Mouse (Mus musculus) 3134 (cell line): ENCODE measurements around the gene Sugt1.

Experiments used
- DNase-seq: peaks from one replicate; pipeline ENCODE4 v3.0.0-alpha.2; 2011; ENCODE audit warnings: low spot score; ENCODE audit not compliant: insufficient read length; ENCODE audit errors: extremely low read depth

The Sugt1 gene

GRCm38 (mm10) chr14:79606392-79606791 lies 18.9 kb downstream of the Sugt1 start:
- no peak for DNase-seq

- DNase-seq: no peak
Measured at GRCm38 (mm10) chr14:79606867-79607266, 19.4 kb downstream of the Sugt1 start.

DNA sequence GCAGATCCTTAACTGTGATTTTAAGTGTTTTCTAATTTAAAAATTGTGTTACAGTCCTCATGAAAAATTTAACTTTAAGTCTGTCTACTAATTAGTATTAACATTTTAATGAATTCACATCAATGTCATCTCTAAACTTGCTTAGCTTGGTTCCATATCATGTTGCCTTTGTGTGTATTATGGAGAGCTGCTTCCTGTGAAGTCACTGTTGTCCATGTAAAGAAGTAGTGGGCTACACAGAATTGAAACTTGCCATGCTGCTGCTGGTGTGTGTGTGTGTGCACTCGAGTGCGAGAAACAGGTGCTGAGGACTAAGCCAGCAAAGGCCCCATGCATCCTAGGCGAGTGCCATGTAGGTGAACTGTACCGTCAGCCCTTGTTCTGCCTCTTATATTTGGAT lies 19.9 kb downstream of the Sugt1 start:
- DNase-seq: no peak

- DNase-seq: no peak
Measured at GRCm38 (mm10) chr14:79608286-79608685, 20.8 kb downstream of the Sugt1 start.

DNA sequence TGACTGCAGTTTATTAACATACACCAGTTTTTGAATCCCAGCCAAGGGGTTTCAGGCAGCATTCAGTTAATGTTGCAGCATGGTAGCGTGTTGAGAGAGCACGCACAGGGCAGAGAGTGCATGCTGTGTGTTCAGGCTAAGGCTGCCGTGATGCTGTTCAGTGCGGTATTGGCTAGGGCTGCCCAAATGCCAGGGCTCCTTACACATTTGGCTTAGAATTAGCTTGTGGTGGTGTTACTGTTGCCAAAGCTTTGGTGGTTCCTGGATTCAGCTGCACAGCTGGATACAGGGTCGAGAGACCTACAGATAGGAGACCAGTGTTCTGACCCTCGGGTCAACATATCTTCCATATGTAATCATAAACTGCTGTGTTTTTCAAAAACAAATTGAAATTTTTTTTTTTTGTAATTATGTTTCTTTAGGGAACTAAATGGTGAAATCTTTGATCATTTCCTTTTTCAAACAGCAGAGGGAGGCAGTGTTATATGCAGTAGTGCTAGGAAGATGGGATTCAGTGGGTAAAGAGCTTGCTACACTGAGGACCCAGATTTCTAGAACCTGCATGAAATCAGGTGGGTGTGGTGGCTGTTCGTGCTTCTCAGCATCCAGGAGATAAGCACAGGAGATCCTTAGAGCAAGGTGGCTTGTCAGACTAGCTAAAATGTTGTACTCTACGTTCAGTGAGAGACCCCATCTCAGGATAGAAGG lies 29.8 kb downstream of the Sugt1 start:
- DNase-seq: no peak

DNA sequence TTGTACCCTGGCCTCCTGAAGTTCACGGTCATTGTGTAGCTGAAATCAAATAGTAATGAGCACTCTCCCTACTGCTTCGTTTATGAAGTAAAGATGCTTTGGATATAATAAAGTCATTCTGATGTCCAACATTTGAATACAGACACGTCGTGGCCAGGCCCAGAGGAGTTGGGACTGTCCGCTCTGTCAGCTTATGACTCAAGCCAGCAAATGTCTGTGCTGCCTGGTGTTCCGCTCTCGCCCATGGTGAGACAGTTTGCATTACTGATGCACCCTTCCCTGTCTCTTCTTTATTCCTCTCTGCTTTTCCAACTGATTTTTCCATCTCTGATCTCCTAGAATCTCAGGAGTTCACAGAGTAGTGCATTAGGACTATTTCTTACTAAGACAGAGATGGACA lies 32.3 kb downstream of the Sugt1 start:
- DNase-seq: no peak

DNA sequence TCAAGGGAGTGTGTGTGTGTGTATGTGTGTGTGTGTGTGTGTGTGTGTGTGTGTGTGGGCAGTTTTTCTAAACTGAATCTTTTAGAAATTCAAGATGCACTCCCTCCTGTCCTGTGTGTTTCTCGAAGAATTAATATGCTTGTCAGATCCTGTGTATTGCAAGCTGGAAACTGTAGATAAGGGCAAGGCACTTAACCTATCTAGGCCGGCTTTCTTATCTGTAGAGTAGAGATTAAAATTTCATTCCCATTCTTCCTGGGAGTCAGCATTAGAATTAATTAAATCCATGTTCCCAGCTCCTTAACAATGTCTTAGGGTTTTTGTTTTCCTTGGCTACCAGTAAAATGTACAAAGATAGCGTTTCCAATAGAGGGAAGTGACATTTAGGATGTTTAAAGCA lies 33.7 kb downstream of the Sugt1 start:
- DNase-seq: no peak

DNA sequence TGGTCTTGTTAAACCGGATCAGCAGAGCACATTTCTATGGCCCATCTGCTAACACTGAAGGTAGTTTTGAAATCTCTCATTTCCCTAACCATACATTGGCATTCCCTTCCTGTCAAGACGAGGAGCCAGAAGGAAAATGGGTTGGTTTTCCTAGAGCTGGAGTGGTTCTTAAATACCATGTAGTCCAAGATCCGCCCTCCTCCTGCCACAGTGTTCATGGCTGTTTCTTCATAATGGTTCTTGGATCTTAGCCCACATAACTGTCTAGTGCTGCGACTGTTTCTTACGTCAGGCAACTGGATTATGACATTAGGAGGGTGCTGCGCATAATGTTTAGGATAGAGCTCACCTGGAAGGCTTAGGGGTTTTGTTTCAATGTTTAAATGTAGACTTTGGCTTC lies 44.8 kb downstream of the Sugt1 start:
- no peak for DNase-seq

DNA sequence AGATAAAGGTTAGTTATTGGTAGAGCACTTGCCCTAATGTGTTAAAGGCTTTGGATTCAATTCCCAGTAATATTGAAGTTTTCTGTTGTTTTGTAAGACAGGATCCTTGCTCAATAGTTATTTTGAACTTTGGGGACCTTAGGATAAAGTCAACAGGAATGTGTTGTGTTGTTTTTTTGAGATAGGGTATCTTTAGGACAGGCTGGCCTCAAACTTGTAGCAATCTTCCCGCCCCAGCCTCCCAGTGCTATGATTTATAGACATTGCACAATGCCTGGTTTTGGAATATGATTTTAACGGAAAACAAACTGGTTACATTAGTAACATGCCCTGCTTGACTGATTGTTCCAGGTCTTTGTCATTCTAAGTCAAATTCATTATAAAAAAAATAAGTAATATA lies 45.7 kb downstream of the Sugt1 start:
- DNase-seq: no peak

DNA sequence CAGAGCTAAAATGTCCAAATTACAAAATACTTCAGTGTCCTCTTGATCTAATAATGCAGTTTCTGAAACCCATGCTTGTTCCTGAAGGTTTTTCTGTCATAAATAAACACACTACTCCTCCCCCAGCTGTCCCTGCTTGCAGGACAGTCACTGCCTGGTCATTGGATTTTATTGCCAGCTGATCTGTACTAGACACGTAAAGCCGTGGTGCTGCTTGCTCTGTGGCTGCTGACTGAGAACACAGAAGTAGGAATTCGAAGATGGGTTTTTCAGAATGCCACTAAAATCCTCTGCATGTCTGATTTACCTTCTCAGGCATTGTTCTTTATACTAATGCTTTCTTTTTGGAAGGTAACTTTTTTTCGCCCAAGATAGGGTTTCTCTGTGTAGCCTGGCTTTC lies 49.3 kb downstream of the Sugt1 start:
- no peak for DNase-seq

- no peak for DNase-seq
Measured at GRCm38 (mm10) chr14:79642063-79642462, 54.6 kb downstream of the Sugt1 start.

GRCm38 (mm10) chr14:79645378-79645777 lies 57.9 kb downstream of the Sugt1 start:
- DNase-seq: no peak

- no peak for DNase-seq
Measured at GRCm38 (mm10) chr14:79649680-79650079, 62.2 kb downstream of the Sugt1 start.

DNA sequence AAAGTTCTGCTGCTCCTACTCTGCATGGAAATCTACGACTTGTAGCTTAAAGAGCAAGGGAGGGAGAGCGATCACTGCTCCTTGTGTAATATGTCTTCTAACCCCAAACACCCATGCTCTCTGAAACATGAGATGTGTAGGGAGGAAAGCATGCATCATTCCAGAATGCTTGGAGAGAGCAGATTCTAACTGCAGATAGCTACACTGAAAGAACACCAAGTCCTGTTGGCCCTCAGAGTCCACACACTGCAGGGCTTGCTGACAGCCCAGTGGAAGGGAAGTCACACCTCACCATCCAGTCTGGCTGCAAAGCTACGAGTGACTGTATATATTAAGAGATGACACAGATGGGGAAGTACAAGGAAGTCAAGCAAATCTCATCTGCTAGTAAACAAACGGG lies 65.2 kb downstream of the Sugt1 start:
- DNase-seq: no peak

DNA sequence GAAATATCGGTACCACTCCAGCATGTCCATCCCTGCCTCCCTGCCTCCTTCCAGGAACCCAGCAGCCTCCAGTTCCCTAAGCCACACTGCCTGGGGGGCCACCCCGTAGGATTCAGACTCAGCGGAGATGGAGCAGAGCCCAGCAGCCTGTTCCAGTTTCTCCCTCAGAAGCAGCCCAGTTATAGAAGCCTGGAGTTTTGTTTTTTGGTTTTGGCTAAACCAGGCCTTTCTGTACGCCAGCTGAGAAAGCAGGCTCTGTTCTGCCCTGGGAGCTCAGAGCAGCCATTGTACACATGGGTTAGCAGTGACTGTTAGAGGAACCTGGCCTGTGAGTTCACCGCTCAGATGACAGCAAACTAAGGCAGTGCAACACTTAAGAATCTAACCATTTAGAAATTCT lies 70.8 kb downstream of the Sugt1 start:
- no peak for DNase-seq

DNA sequence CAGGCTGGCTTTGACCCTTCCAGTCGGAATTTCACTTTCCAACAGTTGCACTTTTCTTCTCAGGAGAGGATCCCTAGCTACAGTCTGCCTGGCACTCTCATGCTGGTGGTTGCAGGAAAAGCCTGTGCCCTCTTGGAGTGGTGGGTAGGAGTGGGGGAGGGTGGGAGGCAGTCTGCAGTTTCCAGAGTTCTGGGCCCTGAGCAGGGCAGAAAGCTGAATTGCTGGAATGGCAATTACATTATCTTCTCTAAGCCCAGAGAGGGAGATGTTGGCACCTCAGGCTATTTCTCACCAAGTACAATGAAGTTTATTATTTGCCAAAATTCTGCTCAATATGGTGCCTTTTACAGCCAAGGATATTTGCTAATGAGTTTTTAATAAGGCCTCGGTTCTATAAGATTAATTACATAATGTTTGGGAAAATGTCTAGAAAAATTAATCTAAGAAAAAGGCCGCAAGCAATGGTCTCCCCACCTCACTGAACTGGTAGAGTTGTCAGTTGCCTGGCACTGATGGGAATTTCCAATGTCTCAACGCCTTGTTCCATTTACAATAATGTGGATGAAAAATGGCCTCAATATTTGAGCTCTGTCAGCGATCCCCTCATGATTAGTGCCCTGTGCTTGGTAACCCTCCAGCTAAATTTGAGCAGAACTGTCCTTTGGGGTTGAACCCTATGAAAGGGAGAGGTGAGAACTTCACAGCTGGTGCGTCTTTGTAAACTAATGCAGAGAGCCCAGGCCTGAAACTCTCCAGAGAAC lies 71.4 kb downstream of the Sugt1 start:
- no peak for DNase-seq

DNA sequence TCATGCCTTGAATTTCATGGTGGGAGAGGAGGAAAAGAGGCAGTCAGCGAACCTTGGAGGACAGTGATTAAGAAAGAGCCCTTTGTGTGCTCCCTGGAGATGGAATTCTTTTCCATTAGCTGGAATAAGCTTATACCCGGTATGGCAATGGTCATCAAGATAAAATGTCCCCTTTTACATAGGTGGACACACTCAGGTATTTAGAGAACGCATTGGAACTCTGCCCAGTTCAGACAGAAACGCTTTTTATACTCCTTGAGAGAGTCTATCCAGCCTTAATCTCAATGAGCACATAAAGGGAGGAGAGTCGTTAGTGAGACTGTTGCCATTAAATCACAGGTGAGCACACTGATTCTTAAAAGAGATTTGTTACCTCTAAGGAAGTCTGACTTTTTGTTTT lies 73.0 kb downstream of the Sugt1 start:
- DNase-seq: no peak

DNA sequence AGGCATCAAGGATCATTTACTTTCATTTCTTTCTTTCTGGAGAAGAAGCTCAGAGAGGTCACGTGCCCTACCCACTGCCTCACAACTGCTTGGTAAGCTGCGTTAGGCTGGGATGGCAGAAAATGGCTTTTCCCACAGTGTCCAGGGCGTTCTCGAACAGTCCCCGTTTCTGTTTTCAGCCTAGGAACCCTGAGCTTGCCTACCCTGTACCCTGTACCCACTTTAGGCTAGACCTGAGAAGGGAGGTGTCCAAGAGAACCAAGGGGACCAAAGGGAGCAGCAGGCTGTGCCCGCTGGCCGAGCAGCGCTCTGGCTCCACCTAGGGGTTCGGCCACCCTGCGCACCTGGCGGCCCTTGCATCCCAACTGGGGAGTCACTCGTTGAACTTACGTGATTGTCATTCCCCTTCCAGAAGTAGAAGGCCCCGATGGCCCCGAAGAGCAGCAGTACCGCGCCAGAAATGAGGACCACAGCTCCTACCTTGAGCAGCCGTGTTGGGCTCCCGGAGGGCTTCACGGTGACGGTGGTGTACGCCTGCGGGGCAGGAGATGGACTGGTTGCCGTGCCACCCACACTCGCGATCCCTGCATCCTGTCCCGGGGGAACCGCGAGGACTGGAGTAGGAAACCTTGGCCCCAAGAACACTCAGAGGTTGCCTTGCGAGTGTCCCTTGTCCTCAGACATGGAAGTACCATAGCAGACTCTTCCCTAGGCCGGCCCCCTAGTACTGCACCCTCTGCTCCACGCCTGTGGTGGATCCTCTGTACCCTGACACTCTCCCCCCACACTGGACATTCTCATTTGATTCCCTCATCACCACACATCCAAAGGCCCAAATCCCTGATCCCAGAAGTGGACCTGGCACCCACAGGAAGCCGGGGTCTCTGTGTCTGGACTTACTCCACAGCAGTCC lies 73.8 kb downstream of the Sugt1 start:
- DNase-seq: peak; percentile 39

DNA sequence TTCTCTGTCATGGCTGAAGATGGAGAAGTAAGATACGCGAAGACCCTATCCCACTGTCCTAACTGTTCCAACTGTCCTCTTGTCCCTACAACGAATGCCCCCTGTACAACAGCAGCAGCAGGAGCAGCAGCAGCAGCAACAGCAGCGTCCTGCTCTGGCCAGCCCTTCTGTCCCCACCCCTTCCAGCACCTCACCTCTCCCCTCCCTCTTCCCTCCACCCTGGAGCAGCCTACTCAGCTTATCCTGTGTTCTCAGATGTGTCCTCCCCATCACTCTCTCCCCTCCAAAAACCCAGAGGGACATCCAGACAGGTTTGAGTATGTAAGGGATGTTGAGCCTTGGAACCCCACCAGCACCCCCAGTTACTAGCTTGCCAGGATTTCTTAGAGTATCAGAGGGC lies 74.5 kb downstream of the Sugt1 start, which contains the start of gene Cnmd:
TSS of gene Cnmd (minus strand) at position 170 of the 400 bp plus-strand sequence.
- no peak for DNase-seq

- DNase-seq: no peak
Measured at GRCm38 (mm10) chr14:79671008-79671407, 83.5 kb downstream of the Sugt1 start.

GRCm38 (mm10) chr14:79672567-79672966 lies 85.1 kb downstream of the Sugt1 start:
- no peak for DNase-seq
